Mouse (Mus musculus) heart, embryonic 12.5 days (tissue): ENCODE measurements around the gene Ndufs5. TPM values are rescaled to one million over a fixed set of nuclear protein-coding genes. Genes with fewer than 3 reads are reported as not detected.
A peak's percentile ranks its signal among the peaks of the same experiment; 100 is the strongest.

Source experiments
- ATAC-seq: fragments of 200-750 bp; cut with Nextera tagmentation; 2 replicates; pipeline ENCODE4 v1.8.0; 2017; ENCODE audit warnings: moderate TSS enrichment, moderate library complexity; ENCODE audit not compliant: insufficient number of reproducible peaks, low FRiP score
- H3K27ac ChIP-seq: fragments of 300-500 bp; sonication (generic); 2 replicates; pipeline ENCODE4 v1.5.1; 2016; ENCODE audit warnings: mild to moderate bottlenecking, moderate library complexity; ENCODE audit not compliant: poor library complexity, severe bottlenecking
- H3K27me3 ChIP-seq: fragments of 300-500 bp; sonication (generic); replicated peaks from 2 replicates; pipeline ENCODE4 v1.6.1; 2016; ENCODE audit warnings: mild to moderate bottlenecking, moderate library complexity
- H3K36me3 ChIP-seq: fragments of 300-500 bp; sonication (generic); 2 replicates; pipeline ENCODE4 v1.6.1; 2016; ENCODE audit warnings: mild to moderate bottlenecking, moderate library complexity
- H3K4me1 ChIP-seq: fragments of 300-500 bp; sonication (generic); replicated peaks from 2 replicates; pipeline ENCODE4 v1.6.1; 2016; ENCODE audit warnings: mild to moderate bottlenecking
- H3K4me2 ChIP-seq: fragments of 300-500 bp; sonication (generic); 2 replicates; pipeline ENCODE4 v1.6.1; 2016; ENCODE audit warnings: mild to moderate bottlenecking, moderate library complexity
- H3K4me3 ChIP-seq: fragments of 300-500 bp; sonication (generic); 2 replicates; pipeline ENCODE4 v1.5.1; 2016; ENCODE audit warnings: mild to moderate bottlenecking
- H3K9ac ChIP-seq: fragments of 300-500 bp; sonication (generic); 2 replicates; pipeline ENCODE4 v1.6.1; 2016; ENCODE audit warnings: mild to moderate bottlenecking, moderate library complexity
- H3K9me3 ChIP-seq: fragments of 300-500 bp; sonication (generic); replicated peaks from 2 replicates; pipeline ENCODE4 v1.6.1; 2016; ENCODE audit warnings: mild to moderate bottlenecking, moderate library complexity
- WGBS: fragments of 180-500 bp; shearing (Covaris S2); methylation state at CpG from one replicate; pipeline ENCODE4 v1.1.7; 2016; 5-methylcytosine and 5-hydroxymethylcytosine counted together
- polyA plus RNA-seq: library from polyadenylated mRNA; unstranded; fragments of >200 nt; fragmentation: Nextera tagmentation; extraction: Ambion mirVana; gene quantifications from 2 replicates; pipeline ENCODE4 v1.2.1, GENCODE M21; 2016

Gene Ndufs5
- polyA plus RNA-seq, 1 experiment from 2014 or later, result 498 TPM

GRCm38 (mm10) chr4:123667260-123667867 is 50.6 kb downstream of the Ndufs5 start:
- H3K4me3 ChIP-seq, result no peak overlapping the region
- peak overlapping the region; percentile 12; the same call in 1 of the 2 replicates for H3K27ac ChIP-seq
- H3K9ac ChIP-seq, result no peak overlapping the region
- peaks cover 40% of the 10 kb centered on the region for H3K4me1 ChIP-seq
- no peaks in the 10 kb centered on the region for H3K27me3 ChIP-seq
- no peaks in the 10 kb centered on the region for H3K9me3 ChIP-seq
- ATAC-seq, result no peak
- 51% methylated on average over 1 of the region's 1 CpGs for WGBS
- H3K36me3 ChIP-seq, result no peaks in the 10 kb centered on the region
- H3K4me2 ChIP-seq, result no peak overlapping the region

DNA sequence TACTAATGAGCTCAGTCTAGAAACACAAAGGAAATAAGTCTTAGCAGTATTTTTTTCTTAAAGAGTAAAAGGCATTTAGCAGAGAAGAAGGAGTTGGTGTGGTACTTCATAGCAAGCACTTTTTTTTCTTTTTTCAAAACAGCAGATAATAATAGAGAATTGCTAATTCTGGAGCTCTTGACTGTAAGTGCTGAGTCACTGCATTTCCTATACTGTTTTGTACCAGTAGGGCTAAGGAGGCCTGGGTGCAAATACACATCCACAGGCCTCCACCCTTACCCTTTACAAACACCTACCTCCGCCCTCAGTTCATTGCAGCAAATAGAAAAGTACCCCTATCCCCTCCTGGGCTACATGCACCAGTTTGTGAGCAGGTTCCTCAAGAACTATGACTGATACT is 51.5 kb downstream of the Ndufs5 start:
- H3K4me1 ChIP-seq, result peaks cover 48% of the 10 kb centered on the region
- 81% methylated on average over 1 of the region's 1 CpGs for WGBS
- H3K36me3 ChIP-seq, result no peaks in the 10 kb centered on the region
- H3K9ac ChIP-seq, result no peak overlapping the region
- H3K4me3 ChIP-seq, result no peak overlapping the region
- H3K27ac ChIP-seq, result peak overlapping the region; percentile 12
- no peaks in the 10 kb centered on the region for H3K27me3 ChIP-seq
- H3K9me3 ChIP-seq, result no peaks in the 10 kb centered on the region
- no peak overlapping the region for H3K4me2 ChIP-seq
- ATAC-seq, result no peak

- no peaks in the 10 kb centered on the region for H3K9me3 ChIP-seq
- 40% methylated on average over 11 of the region's 11 CpGs for WGBS
- no peaks in the 10 kb centered on the region for H3K27me3 ChIP-seq
- peak overlapping the region; percentile 96 for H3K9ac ChIP-seq
- peak overlapping the region; percentile 99 for H3K27ac ChIP-seq
- H3K4me2 ChIP-seq, result peak overlapping the region; percentile 96
- H3K36me3 ChIP-seq, result no peaks in the 10 kb centered on the region
- peak overlapping the region; percentile 89 for H3K4me3 ChIP-seq
- ATAC-seq, result no peak
- H3K4me1 ChIP-seq, result peaks cover 50% of the 10 kb centered on the region
These were observed 52.2 kb downstream of the Ndufs5 start for GRCm38 (mm10) chr4:123665681-123666278.

- peak overlapping the region; percentile 99 for H3K27ac ChIP-seq
- no peaks in the 10 kb centered on the region for H3K36me3 ChIP-seq
- H3K4me3 ChIP-seq, result peak overlapping the region; percentile 89
- H3K27me3 ChIP-seq, result no peaks in the 10 kb centered on the region
- peak; percentile 27; the same call in 1 of the 2 replicates for ATAC-seq
- peak overlapping the region; percentile 96 for H3K9ac ChIP-seq
- under 1% methylated on average over 58 of the region's 58 CpGs for WGBS
- H3K9me3 ChIP-seq, result no peaks in the 10 kb centered on the region
- peak overlapping the region; percentile 96 for H3K4me2 ChIP-seq
- H3K4me1 ChIP-seq, result peaks cover 43% of the 10 kb centered on the region
These were observed 52.9 kb downstream of the Ndufs5 start for GRCm38 (mm10) chr4:123664951-123665661.

GRCm38 (mm10) chr4:123664021-123664950 is 53.7 kb downstream of the Ndufs5 start:
- peak overlapping the region; percentile 89 for H3K4me3 ChIP-seq
- H3K27me3 ChIP-seq, result no peaks in the 10 kb centered on the region
- H3K4me2 ChIP-seq, result peak overlapping the region; percentile 96
- peak overlapping the region; percentile 99 for H3K27ac ChIP-seq
- WGBS, result under 1% methylated on average over 83 of the region's 125 CpGs
- ATAC-seq, result peak; percentile 89
- H3K9ac ChIP-seq, result peak overlapping the region; percentile 96
- H3K36me3 ChIP-seq, result no peaks in the 10 kb centered on the region
- no peaks in the 10 kb centered on the region for H3K9me3 ChIP-seq
- peaks cover 41% of the 10 kb centered on the region for H3K4me1 ChIP-seq

DNA sequence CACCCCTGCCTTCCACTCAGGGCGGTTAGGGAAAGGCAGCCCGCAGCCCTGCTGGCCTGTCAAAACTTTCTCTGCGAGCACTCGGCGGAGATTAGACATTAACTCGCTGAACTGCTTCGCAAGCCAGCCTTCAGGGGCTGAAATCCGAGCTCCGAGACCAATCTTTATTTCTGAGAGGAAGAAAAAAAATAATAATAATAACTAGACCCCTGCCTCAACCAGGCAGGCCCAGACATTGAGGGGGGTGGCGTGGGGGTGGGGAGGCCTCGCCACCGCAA is 54.4 kb downstream of the Ndufs5 start:
- peak overlapping the region; percentile 96 for H3K9ac ChIP-seq
- peak overlapping the region; percentile 89 for H3K4me3 ChIP-seq
- no peaks in the 10 kb centered on the region for H3K9me3 ChIP-seq
- H3K4me2 ChIP-seq, result peak overlapping the region; percentile 96
- no peaks in the 10 kb centered on the region for H3K36me3 ChIP-seq
- ATAC-seq, result no peak
- peak overlapping the region; percentile 99 for H3K27ac ChIP-seq
- peaks cover 41% of the 10 kb centered on the region for H3K4me1 ChIP-seq
- WGBS, result under 1% methylated on average over 12 of the region's 12 CpGs
- no peaks in the 10 kb centered on the region for H3K27me3 ChIP-seq

GRCm38 (mm10) chr4:123662914-123663687 is 54.9 kb downstream of the Ndufs5 start:
- Histone ChIP-seq H3K4me1 (peaks cover 41% of the 10 kb centered on the region), H3K27ac (peak overlapping the region; percentile 99), H3K27me3 (no peaks in the 10 kb centered on the region), H3K4me2 (peak overlapping the region; percentile 96), H3K4me3 (peak overlapping the region; percentile 89), H3K9me3 (no peaks in the 10 kb centered on the region), H3K9ac (peak overlapping the region; percentile 96), H3K36me3 (no peaks in the 10 kb centered on the region)
- ATAC-seq, result no peak
- 6% methylated on average over 15 of the region's 15 CpGs for WGBS

Other genes starting within 250 kb of the Ndufs5 start
- gene Macf1, start 33.8 kb downstream of the Ndufs5 start, polyA plus RNA-seq, result 69.9 and 79.4 TPM in 2 replicates
- gene Akirin1, start 32.1 kb upstream of the Ndufs5 start, polyA plus RNA-seq, result 65.6 TPM in 2 replicates
- gene Rhbdl2, start 69.7 kb upstream of the Ndufs5 start, polyA plus RNA-seq, result 2.2 and 3.4 TPM in 2 replicates
- gene 4933427I04Rik, start 141.5 kb upstream of the Ndufs5 start, polyA plus RNA-seq, result not detected in 2 replicates
- 65.6 and 69.9 TPM in 2 replicates for gene Mycbp, start 186.6 kb upstream of the Ndufs5 start, polyA plus RNA-seq
- 47.8 and 50.1 TPM in 2 replicates for gene Rragc, start 199.2 kb upstream of the Ndufs5 start, polyA plus RNA-seq
- gene 4930535I16Rik, start 199.8 kb upstream of the Ndufs5 start, polyA plus RNA-seq, result not detected in 2 replicates